Mouse (Mus musculus) lung, adult 2 months (tissue): ENCODE data around the gene Arhgap23.

Experiments used
- CTCF ChIP-seq: fragments of 200-500 bp; IDR thresholded peaks from 2 replicates; pipeline ENCODE4 v1.5.1; 2011; ENCODE audit warnings: mild to moderate bottlenecking, low read length, control low read depth; ENCODE audit not compliant: insufficient read depth
- POLR2A ChIP-seq: fragments of 200-500 bp; IDR thresholded peaks from 2 replicates; pipeline ENCODE4 v1.6.1; 2011; ENCODE audit warnings: low read depth, mild to moderate bottlenecking, control low read depth, low read length, borderline replicate concordance; ENCODE audit errors: extremely low read depth

DNA sequence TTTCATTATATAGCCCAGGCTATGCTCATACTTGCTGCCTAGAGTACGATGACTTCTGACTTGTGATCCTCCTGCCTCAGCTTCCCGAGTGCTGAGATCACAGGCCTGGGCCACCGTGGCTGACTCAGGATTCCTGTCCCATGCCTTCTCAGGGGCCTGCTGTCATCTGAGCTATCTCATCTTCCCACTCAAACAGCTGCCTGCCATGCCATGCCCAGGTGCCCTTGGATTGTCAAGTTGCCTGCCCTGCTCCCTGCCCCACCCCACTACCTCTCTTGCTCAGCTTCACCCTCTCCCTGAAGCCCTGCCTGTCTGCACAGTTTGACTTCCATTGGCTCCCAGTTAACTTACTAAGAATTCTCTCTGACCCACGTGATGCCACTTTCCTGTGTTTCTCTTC is 4.4 kb upstream of the Arhgap23 start:
- TF ChIP-seq CTCF = no peak
- TF ChIP-seq POLR2A = no peak
